Mouse (Mus musculus) thymus, postnatal 36 days (tissue): ENCODE data around the gene Eif2b3.

Source experiments
- DNase-seq, 2 experiments: peaks; one replicate each; pipeline ENCODE4 v3.0.0; 2022; ENCODE audit warnings: mixed read lengths in 2 of 2

Gene Eif2b3

GRCm38 (mm10) chr4:117124518-117125347 lies 105.5 kb downstream of the Eif2b3 start:
- peak; percentile 70 to 79 for DNase-seq

GRCm38 (mm10) chr4:117125348-117125909 lies 106.2 kb downstream of the Eif2b3 start, which contains the start of gene Btbd19:
Gene Btbd19 (minus strand): TSS chr4:117125725.
- peak in 1 of 2 experiments; percentile 35 for DNase-seq

GRCm38 (mm10) chr4:117125910-117126674 lies 106.9 kb downstream of the Eif2b3 start:
- peak; percentile 71 to 77 for DNase-seq

DNA sequence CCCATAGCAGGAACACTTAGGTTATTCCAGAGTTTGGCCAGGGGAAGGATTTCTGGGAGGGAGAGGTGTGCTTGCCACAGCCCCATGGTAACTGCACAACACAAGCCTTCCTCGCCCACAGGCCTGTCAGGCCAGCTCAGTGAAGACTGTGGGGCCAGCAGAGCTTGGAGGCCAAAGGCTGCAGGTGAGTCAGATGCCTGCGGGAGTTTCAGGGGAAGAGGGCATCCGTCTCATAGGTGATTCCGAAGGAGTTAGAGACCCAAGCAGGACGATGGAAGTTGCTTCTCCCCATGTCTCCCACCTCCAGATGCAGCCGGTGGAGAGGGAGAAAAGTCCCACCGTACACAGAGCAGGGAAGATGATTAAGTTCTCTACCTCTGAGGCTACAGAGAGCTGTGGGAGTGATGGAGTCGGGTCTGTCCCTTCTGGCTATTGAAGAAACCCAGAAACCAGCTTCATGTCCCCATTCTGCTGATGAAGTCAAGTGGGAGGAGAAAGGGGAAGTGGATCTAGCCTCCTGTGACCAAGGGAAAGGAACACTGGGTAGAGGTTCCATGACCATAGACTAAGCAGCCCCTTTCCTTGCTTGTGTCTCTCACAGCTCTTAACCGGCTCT lies 107.6 kb downstream of the Eif2b3 start, which contains the start of gene Tctex1d4:
TSS of gene Tctex1d4 (plus strand) at position 120 of the 616 bp plus-strand sequence.
- no peak for DNase-seq

DNA sequence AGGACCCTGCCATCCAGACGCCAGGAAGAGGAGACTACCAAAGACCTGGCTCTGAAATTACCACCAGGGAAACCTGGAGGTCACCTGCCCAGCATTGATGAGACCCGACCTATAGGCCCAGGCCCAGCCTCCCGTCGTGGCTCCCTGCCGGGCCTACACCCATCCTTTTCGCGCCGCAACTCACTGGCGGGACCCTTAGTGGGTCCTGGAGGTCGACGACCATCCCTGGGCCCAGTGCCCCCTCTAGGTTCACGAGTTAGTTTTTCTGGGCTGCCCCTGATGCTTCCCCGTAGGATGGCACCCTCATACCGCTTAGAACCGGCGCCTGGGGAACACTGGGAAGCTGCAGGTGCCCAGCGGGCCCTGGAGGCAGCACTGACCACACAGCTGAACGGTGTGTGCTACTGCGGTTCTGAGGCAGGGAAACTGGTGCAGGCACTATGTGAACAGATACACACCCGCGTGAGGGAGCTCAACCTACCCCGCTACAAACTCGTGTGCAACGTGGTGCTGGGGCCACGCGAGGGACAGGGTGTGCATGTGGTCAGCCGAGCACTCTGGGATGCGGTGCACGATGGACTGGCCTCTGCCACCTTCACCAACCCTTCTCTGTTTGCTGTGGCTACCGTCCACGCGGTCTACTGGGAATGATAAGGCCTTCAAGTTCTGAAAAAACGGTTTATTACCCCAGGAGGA lies 108.9 kb downstream of the Eif2b3 start:
- DNase-seq: no peak

DNA sequence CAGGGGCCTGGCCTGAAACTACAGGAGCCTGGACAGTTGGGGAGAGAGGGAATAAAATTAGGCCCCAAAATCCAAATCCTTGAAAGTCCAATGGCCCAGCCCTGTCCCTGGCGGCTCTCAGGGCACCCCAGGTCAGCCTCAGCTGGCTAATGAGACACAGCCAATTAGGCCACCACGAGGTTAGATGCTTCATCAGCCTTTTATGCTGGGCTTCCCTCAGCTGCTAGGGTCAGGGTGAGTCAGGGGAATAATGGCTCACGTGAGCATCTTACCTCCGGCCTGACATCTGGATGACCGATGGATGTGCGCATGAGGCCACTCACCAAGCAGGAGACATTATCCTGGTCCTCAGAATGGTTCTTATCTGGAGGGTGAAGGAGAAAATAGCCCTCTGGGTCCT lies 111.6 kb downstream of the Eif2b3 start:
- DNase-seq: no peak

GRCm38 (mm10) chr4:117131198-117131597 lies 112.0 kb downstream of the Eif2b3 start:
- DNase-seq: no peak

DNA sequence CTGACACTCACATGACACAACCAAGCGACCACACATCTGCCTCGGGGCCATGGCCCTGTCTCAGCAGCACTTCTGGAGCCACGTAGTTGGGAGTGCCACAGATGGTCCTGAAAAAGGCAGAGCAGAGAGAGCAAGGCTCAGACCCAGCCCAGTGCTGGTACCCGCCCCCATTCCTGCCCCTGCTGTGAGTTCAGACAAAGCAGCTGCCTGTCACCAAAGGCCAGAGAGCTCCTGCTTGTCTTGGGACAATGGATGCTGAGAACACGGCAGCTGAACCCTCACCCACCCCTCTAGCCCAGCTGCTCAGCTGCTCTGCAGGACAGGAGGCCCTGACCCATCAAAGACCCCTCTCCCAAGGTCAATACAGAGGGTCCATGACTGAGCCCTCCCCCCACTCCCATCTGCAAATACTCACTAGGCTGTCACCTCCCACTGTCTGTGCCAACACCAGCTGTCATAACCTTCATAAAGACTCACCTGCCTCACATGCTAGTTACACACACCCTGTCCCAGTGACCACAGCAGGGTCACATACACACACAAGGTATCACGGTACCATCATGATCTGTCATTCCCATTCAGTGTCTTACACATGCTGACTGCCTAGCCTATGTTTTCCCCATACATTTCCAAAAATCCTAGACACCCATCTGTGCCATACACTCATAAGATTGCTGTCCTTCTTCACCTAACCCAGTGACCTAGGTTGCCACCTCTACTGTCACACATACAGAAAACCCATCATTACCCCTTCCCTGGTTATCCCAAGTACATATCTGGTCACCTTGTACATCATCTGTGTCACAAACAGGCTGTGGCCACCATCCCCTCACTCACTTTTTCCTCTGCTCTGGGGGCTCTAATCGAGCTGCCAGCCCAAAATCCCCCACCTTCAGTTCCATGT lies 112.9 kb downstream of the Eif2b3 start:
- DNase-seq: no peak

GRCm38 (mm10) chr4:117132794-117133143 lies 113.6 kb downstream of the Eif2b3 start:
- no peak for DNase-seq

- DNase-seq: no peak
These were observed 114.2 kb downstream of the Eif2b3 start for GRCm38 (mm10) chr4:117133366-117133796.

DNA sequence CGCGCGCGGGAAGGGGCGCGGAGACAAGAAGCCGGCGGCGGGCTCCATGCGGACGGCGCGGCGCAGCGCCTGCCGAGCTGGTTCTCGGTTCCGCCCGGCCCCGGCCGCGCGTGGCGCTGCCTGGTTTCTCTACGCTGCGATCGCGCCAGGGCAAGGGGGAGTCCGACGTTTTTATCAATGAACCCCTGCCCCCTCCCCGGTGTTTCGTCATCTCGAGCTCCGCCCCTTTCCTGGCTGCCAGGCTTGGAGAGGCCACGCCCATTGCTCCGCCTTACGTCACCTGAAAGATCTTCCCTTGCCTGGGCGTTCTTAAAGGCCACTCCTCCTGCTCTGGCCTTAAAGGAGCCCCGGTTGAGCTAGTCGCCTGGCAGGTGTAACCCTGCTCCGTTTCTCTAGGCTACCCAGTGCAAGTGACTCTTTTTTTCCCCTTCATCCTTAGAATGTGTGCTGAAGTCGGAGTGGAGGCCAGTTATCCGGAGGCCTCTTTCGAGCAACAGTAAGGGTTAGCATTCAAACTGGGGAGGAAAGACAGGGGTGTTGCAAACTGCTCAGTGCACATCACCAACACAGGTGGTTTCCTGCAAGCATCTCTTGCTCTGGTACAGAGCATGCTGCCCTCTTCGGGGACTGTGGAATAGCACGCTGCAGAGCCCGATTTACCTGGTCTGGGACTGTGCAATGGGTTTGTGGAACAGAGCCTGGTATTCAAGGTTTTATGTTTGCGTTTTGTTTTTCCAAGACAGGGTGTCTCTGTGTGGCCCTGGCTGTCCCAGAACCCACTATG lies 114.8 kb downstream of the Eif2b3 start, which contains the start of gene Plk3:
TSS of gene Plk3 (minus strand) at position 147 of the 784 bp plus-strand sequence.
- peak; percentile 97 to 98 for DNase-seq

DNA sequence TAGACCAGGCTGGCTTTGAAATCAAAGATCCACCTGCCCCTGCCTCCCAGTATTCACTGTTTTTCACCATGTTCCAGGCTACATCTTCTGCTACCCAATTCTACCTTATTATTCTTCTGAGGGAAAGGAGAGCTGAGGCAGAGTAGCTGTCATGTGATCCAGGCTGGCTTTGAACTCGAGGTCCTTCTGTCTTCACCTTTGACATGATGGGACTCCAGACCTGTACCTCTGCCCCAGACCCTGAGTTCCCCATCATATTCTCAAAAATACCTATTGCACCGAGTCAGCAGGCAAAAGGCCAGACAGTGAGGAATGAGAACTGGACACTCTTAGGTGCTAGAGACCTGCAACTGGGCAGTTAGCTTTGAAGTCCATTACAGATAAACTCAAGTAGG lies 115.4 kb downstream of the Eif2b3 start:
- no peak for DNase-seq

DNA sequence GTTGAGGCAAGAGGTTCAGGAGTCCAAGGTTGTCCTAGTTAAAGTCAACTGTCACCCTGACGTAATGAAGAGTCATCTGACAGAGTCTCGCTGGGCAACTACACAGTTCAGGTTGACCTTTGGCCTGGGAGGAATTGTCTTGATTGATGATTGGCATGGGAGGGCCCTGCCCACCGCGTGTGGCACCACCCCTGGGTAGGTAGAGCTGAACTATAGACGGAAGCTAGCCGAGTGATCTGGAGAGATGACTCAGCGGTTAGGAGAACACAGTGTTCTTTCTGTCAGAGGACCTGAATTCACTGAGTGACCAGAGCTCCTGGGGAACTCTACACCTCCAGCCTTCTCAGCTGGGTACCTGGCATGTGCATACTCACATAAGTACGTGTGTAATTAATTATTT lies 116.8 kb downstream of the Eif2b3 start:
- DNase-seq: no peak
